Mouse (Mus musculus): ENCODE data around the gene Ccdc88c.

- no peak for TF ChIP-seq CTCF (IDR thresholded peaks at IDR 0.05; ENCODE audit: control insufficient read depth, insufficient read depth, low read length)
- TF ChIP-seq POLR2A (IDR thresholded peaks at IDR 0.05; ENCODE audit: borderline replicate concordance, control insufficient read depth, low read depth, low read length) = no peak
These were observed 2.8 kb downstream of the Ccdc88c start for GRCm38 (mm10) chr12:101026025-101026424.
